Mouse (Mus musculus): ENCODE measurements around the gene Krt80.

Gene Krt80

DNA sequence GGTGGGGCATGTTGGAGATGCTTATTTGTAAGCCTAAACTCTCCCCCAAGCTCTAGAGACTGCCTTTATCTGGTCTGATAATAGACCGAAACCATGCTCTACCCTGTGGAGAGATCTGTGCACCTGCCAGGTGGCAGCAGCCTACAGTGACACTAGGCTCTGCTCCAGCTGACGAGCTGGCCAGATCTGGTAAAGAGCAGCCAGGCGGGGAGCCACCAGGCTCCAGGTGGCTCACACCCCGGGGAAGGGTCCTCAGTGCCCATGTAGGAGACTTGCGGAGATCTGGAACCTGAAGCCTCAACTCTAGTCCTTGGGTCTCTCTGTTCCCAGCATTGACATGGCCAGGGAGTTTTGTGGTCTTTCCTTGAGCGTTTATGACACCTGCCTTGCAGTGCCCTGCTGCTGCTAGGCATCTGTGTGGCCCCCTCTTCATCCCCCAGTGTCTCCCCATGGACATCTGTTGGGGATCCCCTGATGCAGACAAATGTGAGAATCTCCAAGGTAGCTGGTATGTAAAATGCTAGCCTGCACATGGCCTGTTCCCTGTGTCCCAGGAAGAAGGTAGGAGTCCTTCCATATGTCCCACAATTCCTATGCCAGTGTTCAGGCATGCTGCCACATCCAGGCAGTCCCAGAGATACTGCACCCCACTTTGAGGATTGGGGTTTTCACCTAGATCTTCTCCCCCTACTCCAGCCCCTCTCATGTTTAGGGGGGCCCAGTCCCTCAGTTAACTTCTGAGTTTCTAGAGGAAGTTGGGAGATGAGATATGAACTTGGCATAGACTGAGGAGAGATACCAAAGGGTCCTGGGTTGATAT is 6.2 kb upstream of the Krt80 start:
- no peak for DNase-seq (ENCODE audit: extremely low read depth, low read depth, low spot score)

DNA sequence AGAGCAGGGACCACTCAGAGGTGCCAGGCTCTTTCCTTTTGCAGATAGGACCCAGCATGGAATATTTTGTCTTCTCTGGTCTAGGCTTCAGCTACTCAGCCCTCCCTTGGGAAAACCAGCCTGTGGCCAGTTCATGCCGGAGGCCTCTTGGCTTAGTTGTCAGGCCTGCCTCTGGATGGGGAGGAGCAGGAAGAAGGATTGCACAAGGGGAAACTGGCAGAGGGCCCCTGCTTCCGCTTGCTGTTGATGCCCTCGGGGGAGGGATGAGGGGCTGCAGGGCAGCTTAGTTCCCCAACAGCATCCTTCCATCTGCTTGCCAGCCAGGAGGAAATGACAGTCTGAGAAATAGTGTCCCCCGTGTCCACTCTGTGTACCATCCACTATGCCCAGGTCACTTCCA is 4.9 kb upstream of the Krt80 start:
- no peak for DNase-seq (ENCODE audit: extremely low read depth, low read depth, low spot score)

GRCm38 (mm10) chr15:101373286-101373898 is 3.4 kb upstream of the Krt80 start:
- no peak for DNase-seq (ENCODE audit: extremely low read depth, low read depth, low spot score)

DNA sequence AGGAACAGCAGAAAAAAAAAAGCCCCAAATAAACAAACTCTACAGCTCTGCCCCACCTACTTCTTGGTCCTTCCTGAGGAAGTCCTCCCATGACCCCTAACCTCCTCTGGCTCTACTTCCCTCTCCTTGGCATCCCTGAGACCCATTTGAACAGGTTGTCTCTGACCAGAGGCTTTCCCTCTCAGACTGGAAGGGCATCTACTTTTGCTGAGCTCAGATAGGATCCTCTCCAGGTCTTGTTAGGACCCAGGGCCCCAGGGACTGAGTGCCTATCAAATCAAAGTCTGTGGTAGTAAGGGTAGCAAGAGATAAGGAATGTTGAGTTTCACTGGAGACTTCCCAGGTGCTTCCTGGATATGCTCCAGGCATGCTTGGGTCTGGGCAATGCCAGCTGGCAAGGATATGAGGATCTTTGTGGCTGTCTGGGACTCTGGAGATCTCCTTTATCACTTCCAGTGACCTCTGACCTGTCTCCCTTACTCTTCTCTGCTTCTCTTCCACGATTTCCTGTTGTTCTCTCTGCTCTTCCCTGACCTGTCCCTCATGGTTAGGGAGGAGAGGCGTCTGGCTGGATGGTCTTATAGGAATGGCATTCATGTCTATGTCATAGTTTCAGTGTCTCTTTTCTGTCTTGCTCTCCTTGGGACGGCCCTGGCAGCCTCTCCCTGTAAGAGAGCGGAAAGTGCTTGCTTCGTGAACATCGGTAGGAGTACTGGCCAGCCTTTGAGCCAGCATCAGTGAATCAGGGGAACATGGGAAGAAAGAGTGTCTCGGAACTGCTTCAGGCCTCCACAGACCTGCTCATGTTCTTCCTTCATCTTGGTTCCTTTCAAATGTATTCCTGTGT is 2.4 kb upstream of the Krt80 start:
- no peak for DNase-seq (ENCODE audit: extremely low read depth, low read depth, low spot score)

DNA sequence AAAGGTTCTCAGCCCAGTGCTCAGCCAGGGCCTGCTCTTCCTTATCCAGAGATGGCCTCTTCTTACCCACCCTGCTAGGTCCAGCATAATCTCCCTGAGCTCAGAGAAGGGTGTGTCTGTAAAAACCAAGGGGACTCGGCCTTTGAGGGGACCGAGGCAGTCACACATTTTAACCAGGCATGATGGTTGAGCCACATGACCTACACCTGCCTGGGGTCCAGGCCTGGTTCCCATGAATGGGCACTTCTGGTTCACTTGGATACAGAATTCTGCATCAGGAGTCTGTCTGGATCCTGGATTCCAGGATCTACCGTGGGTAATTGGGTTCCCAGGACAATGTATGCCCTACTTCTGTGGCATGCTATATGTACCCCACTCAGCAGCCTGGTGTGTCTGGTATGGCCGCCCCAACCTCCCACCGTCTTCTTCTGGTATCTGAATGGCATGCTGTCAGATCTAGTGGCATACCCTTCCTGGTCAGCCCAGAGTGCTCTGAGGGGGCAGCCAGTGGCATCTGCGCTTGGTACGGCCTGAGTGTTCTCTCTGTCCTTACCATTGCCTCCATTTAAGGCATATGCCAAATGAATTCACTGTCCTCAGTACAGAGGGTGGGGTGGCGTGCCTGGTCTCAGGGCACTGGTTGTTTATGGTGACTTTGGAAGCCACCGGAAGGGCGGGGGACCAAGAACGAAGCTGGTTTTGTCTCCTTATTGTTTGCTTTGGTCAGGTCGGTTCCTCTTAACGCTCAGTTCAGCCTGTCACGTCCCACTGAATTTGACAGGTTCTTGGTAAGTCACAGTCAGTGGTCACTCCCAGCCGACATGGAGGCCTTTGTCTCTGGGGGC is 1.4 kb upstream of the Krt80 start:
- no peak for DNase-seq (ENCODE audit: extremely low read depth, low read depth, low spot score)

GRCm38 (mm10) chr15:101369382-101370100 is 421 bp downstream of the Krt80 start:
- no peak for DNase-seq (ENCODE audit: extremely low read depth, low read depth, low spot score)

- no peak for DNase-seq (ENCODE audit: extremely low read depth, low read depth, low spot score)
These were observed 1.2 kb downstream of the Krt80 start for GRCm38 (mm10) chr15:101368502-101369381.

DNA sequence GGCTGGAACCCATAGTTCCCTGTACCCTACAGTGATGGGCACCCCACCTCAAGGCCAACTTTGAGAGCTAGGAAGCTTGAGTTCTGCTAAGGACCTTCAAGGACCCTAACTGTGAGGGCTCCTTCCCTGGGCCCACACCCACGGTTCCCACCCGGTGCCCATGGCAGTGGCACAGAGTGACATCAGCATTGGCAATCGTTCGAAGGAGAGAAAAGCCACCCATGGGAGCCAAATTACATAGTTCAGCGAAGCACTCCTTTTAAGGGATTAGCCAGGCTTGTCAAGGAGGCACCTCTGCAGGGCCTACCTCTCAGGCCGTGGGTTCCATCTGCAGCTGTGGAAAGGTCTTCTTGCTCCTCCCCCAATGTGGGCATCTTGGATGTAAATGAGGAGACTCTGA is 1.9 kb downstream of the Krt80 start:
- no peak for DNase-seq (ENCODE audit: extremely low read depth, low read depth, low spot score)

DNA sequence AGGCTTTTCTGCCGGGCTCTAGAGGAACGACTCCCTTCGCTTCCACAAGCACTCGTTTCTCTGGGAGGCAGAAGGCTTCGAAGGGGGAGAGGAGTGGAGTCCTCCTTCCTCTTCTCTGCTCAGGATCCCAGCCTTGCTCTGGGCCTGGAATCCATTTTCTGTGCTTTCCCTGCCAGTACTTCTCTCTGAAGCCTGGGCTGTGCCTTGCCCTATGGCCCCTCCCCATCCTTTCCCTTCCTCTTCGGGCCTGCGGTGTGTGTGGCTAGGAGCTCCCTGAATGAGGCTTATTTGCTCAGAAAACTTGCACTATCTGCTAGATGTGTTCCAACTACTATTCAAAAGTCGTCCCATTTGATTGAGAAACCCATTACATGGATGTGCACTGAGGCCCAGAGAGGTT is 2.5 kb downstream of the Krt80 start:
- no peak for DNase-seq (ENCODE audit: extremely low read depth, low read depth, low spot score)

DNA sequence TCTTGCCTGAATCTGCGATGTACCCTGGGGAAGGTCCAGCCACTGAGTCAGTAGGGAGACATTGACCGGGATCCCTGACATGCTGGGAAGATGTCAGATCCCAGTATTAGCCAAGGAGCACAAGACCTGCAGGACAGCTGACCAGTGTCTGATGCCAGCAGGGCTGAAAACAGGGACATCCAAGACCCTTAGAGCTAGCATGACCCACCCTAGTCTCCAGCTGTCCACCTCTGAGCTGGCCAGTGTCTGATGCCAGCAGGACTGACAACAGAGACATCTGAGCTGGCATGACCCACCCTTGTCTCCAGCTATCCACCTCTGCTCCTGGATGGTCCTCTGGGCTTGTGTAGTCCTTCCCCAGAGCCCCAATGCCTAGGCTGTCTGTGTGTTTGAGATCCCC is 3.0 kb downstream of the Krt80 start:
- no peak for DNase-seq (ENCODE audit: extremely low read depth, low read depth, low spot score)

- DNase-seq (ENCODE audit: extremely low read depth, low read depth, low spot score), result no peak
These were observed 3.5 kb downstream of the Krt80 start for GRCm38 (mm10) chr15:101366482-101366881.

- no peak for DNase-seq (ENCODE audit: extremely low read depth, low read depth, low spot score)
These were observed 4.2 kb downstream of the Krt80 start for GRCm38 (mm10) chr15:101365721-101366120.

DNA sequence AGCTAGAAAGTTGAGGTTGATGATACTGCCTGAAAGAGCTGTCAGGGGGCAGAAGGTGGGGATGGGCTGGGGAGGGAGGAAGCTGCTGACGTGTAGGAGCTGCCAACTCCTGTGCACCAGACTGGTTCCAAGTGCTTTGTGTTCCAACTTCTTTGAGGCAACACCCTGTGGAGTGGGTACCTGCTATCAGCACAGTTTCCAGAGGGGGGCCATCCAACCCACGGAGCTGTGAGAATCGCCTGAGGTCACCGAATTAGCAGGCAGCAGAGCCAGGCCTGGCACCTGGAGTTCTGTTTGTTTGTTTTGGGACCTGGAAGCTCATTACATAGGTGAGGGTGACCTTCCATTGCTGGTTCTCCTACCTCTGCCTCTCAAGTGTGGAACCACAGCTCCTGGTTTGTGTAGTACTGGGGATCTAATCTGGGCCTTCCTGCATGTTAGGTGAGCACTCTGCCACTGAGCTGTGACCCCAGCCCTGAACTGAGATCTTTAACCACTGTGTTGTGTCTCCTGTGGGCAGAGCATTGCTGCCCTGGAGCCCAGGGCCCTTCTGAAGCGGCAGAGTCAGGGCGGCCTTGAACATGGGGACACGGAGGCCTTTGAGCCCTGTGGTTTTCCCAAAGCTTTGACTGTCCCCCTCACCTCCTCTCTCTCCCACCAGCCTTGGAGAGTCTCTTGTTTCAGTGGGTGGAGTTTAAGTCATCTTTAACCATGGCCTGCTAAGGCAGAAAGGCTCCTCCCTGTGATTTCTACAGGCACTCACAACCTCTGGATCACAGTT is 4.9 kb downstream of the Krt80 start:
- DNase-seq (ENCODE audit: extremely low read depth, low read depth, low spot score), result no peak

DNA sequence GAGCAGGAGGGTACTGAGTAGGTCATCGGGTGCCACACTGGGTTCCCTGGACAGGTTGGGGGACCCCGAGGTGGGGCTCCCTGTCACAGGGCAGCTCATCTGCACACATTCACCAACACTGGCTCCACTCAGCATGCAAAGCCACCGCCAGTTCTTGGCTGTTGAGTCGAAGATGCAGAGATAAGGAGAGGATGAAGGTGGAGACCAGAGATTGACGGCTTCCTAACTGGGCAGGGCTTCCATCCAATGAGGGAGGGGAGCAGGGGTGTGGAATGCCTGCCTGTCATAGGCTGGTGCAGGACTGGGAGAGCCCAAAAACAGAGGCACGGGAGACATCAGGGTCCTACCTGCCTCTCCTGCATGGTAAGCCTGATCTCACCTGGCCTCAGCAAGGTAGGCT is 5.5 kb downstream of the Krt80 start:
- DNase-seq (ENCODE audit: extremely low read depth, low read depth, low spot score), result no peak

- no peak for DNase-seq (ENCODE audit: extremely low read depth, low read depth, low spot score)
These were observed 6.0 kb downstream of the Krt80 start for GRCm38 (mm10) chr15:101363933-101364332.

DNA sequence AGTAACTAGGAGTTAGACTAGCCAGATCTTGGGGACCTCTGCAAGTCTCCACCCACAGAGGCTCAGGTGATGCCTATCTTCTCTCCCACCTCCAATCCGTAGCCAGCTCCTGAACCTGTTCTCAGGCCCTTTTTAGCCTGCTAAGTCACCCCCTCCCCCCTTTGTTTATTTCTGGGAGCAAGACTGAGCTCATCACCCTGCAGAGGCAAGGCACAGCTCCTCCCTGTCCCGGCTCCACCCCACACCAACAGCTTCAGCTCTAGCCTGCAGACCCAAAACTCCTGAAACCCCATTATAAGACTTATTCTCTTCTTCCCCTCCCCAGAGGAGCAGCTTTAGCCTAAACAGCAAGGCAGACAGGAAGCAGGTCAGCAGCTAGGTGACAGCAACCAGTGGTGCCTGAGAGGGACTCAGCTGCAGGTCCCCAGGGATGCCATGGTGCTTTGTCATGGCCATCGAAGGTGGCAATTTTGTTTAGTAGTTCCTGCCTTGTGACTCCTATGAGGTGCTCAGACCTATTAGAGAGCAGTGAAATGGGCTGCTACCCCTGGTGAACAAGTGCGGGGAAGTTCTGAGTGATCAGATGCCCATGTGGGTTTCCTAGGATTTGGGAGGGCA is 7.5 kb downstream of the Krt80 start:
- DNase-seq (ENCODE audit: extremely low read depth, low read depth, low spot score), result no peak

DNA sequence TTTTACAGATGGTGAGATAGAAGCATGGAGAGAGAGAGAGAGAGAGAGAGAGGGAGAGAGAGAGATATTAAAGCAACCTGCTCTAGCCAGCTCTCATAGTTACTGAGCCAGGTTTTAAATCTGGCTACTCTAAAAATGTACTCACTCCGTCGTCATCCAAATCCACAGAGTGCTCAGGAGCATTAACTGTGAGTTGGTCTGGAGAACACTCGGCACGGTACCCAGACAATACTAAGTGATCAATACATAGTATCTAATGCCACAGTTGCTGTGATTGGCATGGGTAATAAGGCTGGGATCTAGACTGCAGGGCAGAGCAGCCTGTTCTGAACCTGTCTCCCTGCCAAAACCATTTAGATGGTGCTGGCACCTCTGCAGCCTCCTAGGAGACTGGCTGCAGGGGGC is 14.6 kb downstream of the Krt80 start:
- DNase-seq (ENCODE audit: extremely low read depth, low read depth, low spot score), result no peak
